Mouse (Mus musculus) Patski (cell line): Measurements from ENCODE around the gene Il13ra1. TPM values are rescaled to one million over a fixed set of nuclear protein-coding genes. Genes with fewer than 3 reads are reported as not detected.

Experiments
- ATAC-seq: fragments of 100-300 bp; one replicate; pipeline ENCODE4 v1.8.0; 2021
- CTCF ChIA-PET: fragments of 350-600 bp; sonication (Branson Sonifier 250); formaldehyde crosslinking; loops from one replicate; lab custom pipeline; 2022; ENCODE audit warnings: inconsistent platforms; lab: Charles Lee
- POLR2A ChIA-PET: fragments of 350-600 bp; sonication (Branson Sonifier 250); formaldehyde crosslinking; loops from one replicate; lab custom pipeline; 2022; ENCODE audit warnings: antibody characterized with exemption, inconsistent platforms; lab: Charles Lee
- DNase-seq: peaks from one replicate; pipeline ENCODE4 v3.0.0-alpha.2; 2011; ENCODE audit warnings: low read depth, low spot score
- H3K27me3 ChIP-seq: fragments of 371-371 bp; one replicate; pipeline ENCODE4 v1.5.1; 2021
- CTCF ChIP-seq: fragments of 100-300 bp; IDR thresholded peaks from one replicate; pipeline ENCODE4 v1.5.1; 2021
- in situ Hi-C: fragments of 300-500 bp; cut with MboI; formaldehyde crosslinking; loops from 3 replicates; pipeline ENCODE4 v1.11.1; 2018; ENCODE audit warnings: low pct_unique_long_range_greater_than_20kb, mixed read lengths
- polyA plus RNA-seq: library from polyadenylated mRNA; unstranded; gene quantifications from one replicate; pipeline ENCODE4 v1.2.3, GENCODE M21; 2021

Il13ra1 gene
- 78.0 TPM for polyA plus RNA-seq

- ATAC-seq (peak; percentile 81), DNase-seq (no peak)
- POLR2A ChIA-PET = no interaction called here
- no peak for TF ChIP-seq CTCF
- in situ Hi-C loops = loop anchor here (5.0 kb wide), 1 partner anchor 35 kb away; no protein-coding TSS in a partner anchor
- peaks cover 13% of the 10 kb centered on the region for H3K27me3 ChIP-seq
- CTCF ChIA-PET = interaction anchor here (0.7 kb wide), 1 partner anchor 12 kb away, joined by 3 read pairs; no protein-coding TSS in a partner anchor
These were observed at the start of gene Il13ra1 for GRCm38 (mm10) chrX:36111622-36112421. Gene Il13ra1, plus strand, starts transcription at chrX:36112110.

GRCm38 (mm10) chrX:36073997-36074396, 37.9 kb upstream of the Il13ra1 start:
- ATAC-seq (no peak), DNase-seq (no peak)
- in situ Hi-C loops = no loop called here
- peaks cover 21% of the 10 kb centered on the region for H3K27me3 ChIP-seq
- POLR2A ChIA-PET = no interaction called here
- CTCF ChIA-PET = no interaction called here
- no peak for TF ChIP-seq CTCF

- H3K27me3 ChIP-seq = peaks cover 22% of the 10 kb centered on the region
- ATAC-seq (no peak), DNase-seq (no peak)
- CTCF ChIA-PET = no interaction called here
- POLR2A ChIA-PET = no interaction called here
- no peak for TF ChIP-seq CTCF
- in situ Hi-C loops = loop anchor here (5.0 kb wide), 1 partner anchor 35 kb away; the partner anchor contains the start of gene Il13ra1
These were observed 34.7 kb upstream of the Il13ra1 start for GRCm38 (mm10) chrX:36077164-36077563.

- peak; percentile 39 for DNase-seq
- H3K27me3 ChIP-seq = peaks cover 15% of the 10 kb centered on the region
- CTCF ChIA-PET = interaction anchor here (2.0 kb wide), 1 partner anchor 12 kb away, joined by 8 read pairs; no protein-coding TSS in a partner anchor
- no peak for TF ChIP-seq CTCF
- ATAC-seq = peak; percentile 88
- in situ Hi-C loops = no loop called here
- POLR2A ChIA-PET = no interaction called here
These were observed 29.0 kb upstream of the Il13ra1 start for GRCm38 (mm10) chrX:36082917-36083316.

GRCm38 (mm10) chrX:36088464-36089256, 23.2 kb upstream of the Il13ra1 start:
- H3K27me3 ChIP-seq = peaks cover 6% of the 10 kb centered on the region
- no peak for TF ChIP-seq CTCF
- ATAC-seq (no peak), DNase-seq (no peak)
- POLR2A ChIA-PET = no interaction called here
- CTCF ChIA-PET = no interaction called here
- in situ Hi-C loops = no loop called here

GRCm38 (mm10) chrX:36100883-36101282, 11.0 kb upstream of the Il13ra1 start:
- in situ Hi-C loops = no loop called here
- ChIA-PET POLR2A (no interaction called here), CTCF (interaction anchor here (1.5 kb wide), 1 partner anchor 38 kb away, joined by 3 read pairs; no protein-coding TSS in a partner anchor)
- DNase-seq = no peak
- no peak for ATAC-seq
- H3K27me3 ChIP-seq = peaks cover 40% of the 10 kb centered on the region
- TF ChIP-seq CTCF = no peak

GRCm38 (mm10) chrX:36101318-36101717, 10.6 kb upstream of the Il13ra1 start:
- ATAC-seq = no peak
- no peak for TF ChIP-seq CTCF

GRCm38 (mm10) chrX:36108601-36109000, 3.3 kb upstream of the Il13ra1 start:
- in situ Hi-C loops = no loop called here
- TF ChIP-seq CTCF = no peak
- no peak for DNase-seq
- ATAC-seq = no peak
- ChIA-PET POLR2A (no interaction called here), CTCF (no interaction called here)
- peaks cover 14% of the 10 kb centered on the region for H3K27me3 ChIP-seq

More at GRCm38 (mm10) chrX:36101318-36101717, 10.6 kb upstream of the Il13ra1 start:
- POLR2A ChIA-PET = no interaction called here
- CTCF ChIA-PET = no interaction called here
- peaks cover 36% of the 10 kb centered on the region for H3K27me3 ChIP-seq
- DNase-seq = no peak
- in situ Hi-C loops = no loop called here

- in situ Hi-C loops = loop anchor here (5.0 kb wide), 1 partner anchor 35 kb away; no protein-coding TSS in a partner anchor
- peak; percentile 23 for ATAC-seq
- POLR2A ChIA-PET = no interaction called here
- no peak for DNase-seq
- CTCF ChIA-PET = no interaction called here
- no peak for TF ChIP-seq CTCF
- H3K27me3 ChIP-seq = peaks cover 17% of the 10 kb centered on the region
These were observed 476 bp downstream of the Il13ra1 start for GRCm38 (mm10) chrX:36112422-36112750.

GRCm38 (mm10) chrX:36115171-36115570, 3.3 kb downstream of the Il13ra1 start:
- POLR2A ChIA-PET = interaction anchor here (0.6 kb wide), 1 partner anchor 124 kb away, joined by 3 read pairs; no protein-coding TSS in a partner anchor

More at GRCm38 (mm10) chrX:36115171-36115570, 3.3 kb downstream of the Il13ra1 start:
- peaks cover 13% of the 10 kb centered on the region for H3K27me3 ChIP-seq
- DNase-seq (no peak), ATAC-seq (no peak)
- TF ChIP-seq CTCF = no peak
- in situ Hi-C loops = no loop called here
- CTCF ChIA-PET = interaction anchor here (0.9 to 2.3 kb wide), 4 partner anchors 9 to 57 kb away, joined by 4 to 8 read pairs (median 4); no protein-coding TSS in a partner anchor
